Mouse (Mus musculus): ENCODE results near the gene Olfr389.

Gene Olfr389

DNA sequence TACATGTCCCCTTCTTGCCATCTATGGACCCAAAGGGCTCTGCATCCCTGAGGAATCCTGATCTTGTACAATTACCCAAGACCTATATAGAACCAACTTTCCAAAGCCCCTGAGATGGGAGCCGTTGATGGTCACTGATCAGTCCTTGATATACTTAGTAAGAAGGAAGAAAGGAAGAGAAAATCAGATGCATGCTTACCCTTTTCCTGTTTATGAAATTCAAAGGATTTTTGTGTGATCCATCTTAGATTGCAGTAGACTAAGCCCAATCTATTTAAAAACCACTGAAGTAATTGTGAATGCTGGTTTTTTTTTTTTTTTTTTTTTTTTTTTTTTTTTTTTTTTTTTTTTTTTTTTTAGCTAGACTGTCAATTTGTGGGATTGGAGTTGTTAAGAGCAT lies at the start of gene Olfr389:
TSS of gene Olfr389 (minus strand) at position 101 of the 400 bp plus-strand sequence.
- no peak for DNase-seq

DNA sequence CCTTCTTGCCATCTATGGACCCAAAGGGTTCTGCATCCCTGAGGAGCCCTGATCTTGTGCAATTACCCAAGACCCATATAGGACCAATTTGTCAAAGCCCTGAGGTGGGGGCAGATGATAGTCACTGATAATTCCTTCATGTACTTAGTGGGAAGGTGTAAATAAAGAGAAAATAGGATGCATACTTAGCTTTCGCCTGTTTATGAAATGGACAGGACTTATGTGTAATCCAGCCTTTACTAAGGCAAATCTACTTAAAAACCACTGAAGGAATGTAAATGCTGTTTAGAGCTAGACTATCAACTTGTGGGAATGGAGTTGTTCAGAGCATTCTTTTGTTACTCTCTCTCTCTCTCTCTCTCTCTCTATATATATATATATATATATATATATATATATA lies 36.4 kb upstream of the Olfr389 start, which contains the start of gene Olfr392:
TSS of gene Olfr392 (minus strand) at position 101 of the 400 bp plus-strand sequence.
- no peak for DNase-seq

DNA sequence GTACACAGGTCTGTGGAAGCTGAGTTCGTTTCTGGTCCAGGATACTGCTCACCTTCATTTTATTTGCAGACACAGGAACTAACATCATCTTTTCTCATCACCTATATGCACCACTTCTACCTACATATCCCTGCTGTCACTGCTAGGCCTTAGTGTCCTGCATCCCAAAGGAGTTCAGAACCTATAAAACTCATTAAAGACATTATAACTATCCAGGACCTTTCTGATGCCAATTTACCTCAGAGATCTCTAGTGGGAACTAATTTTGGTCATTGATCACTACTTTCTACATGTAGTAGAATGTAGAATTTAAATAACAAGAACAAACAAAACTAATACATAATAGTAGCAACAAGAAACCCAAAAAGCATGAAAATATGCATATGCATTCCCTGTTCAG lies 22.4 kb upstream of the Olfr389 start, which contains the start of gene Olfr391-ps:
TSS of gene Olfr391-ps (minus strand) at position 101 of the 400 bp plus-strand sequence.
- no peak for DNase-seq

DNA sequence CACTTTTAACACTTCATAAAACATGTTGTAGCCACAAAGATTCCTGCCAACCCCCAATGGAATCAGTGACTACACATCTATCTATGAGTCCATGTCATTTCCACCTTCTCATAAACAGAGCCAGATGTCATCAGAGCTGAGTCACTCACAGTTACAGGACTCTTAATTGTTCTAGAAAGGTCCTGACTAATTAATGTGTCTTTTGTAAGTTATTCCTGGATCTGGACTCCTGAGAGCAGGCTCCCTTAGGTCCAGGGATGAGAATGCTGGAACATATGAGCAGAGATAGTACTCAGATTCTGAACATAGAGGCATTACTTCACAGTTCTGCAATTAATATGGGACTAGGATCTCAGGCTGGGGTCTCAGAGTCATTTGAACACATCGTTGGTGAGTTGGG lies 2.2 kb upstream of the Olfr389 start, which contains the start of gene Olfr390:
TSS of gene Olfr390 (plus strand) at position 301 of the 400 bp plus-strand sequence.
- DNase-seq = no peak

DNA sequence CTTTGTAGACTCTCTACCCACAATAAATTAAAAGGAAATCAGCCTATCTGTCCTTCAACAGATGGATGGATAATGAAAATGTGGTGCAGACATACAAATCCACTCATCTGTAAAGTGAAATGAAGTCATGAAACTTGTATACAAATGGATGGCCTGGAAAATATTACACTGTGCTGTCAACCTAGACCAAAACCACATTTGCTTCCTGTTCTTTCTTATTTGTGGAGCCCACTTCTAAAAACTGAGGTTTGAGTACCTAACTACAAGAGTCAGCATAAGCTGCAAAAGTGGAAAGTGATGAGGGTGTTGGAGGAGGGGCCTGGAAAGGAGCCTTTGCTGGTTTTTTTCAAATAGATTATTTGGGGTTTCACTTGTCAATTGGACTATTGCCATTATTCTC lies 21.4 kb downstream of the Olfr389 start:
- no peak for DNase-seq
